Mouse (Mus musculus) forebrain, embryonic 12.5 days (tissue): ENCODE measurements around the gene Tmem69. TPM values are rescaled to one million over a fixed set of nuclear protein-coding genes. Genes with fewer than 3 reads are reported as not detected.

ENCODE experiments used
- ATAC-seq: fragments of 200-750 bp; cut with Nextera tagmentation; 2 replicates; pipeline ENCODE4 v1.8.0; 2017; ENCODE audit warnings: moderate TSS enrichment; ENCODE audit not compliant: low FRiP score
- H3K27ac ChIP-seq: fragments of 300-500 bp; sonication (generic); 2 replicates; pipeline ENCODE4 v1.5.1; 2016; ENCODE audit warnings: mild to moderate bottlenecking
- H3K27me3 ChIP-seq: fragments of 300-500 bp; sonication (generic); 2 replicates; pipeline ENCODE4 v1.6.1; 2016; ENCODE audit warnings: mild to moderate bottlenecking
- H3K36me3 ChIP-seq: fragments of 300-500 bp; sonication (generic); replicated peaks from 2 replicates; pipeline ENCODE4 v1.6.1; 2016; ENCODE audit warnings: mild to moderate bottlenecking
- H3K4me1 ChIP-seq: fragments of 300-500 bp; sonication (generic); 2 replicates; pipeline ENCODE4 v1.6.1; 2016
- H3K4me2 ChIP-seq: fragments of 300-500 bp; sonication (generic); 2 replicates; pipeline ENCODE4 v1.6.1; 2016; ENCODE audit warnings: mild to moderate bottlenecking, moderate library complexity
- H3K4me3 ChIP-seq: fragments of 300-500 bp; sonication (generic); replicated peaks from 2 replicates; pipeline ENCODE4 v1.5.1; 2016; ENCODE audit warnings: mild to moderate bottlenecking
- H3K9ac ChIP-seq: fragments of 300-500 bp; sonication (generic); 2 replicates; pipeline ENCODE4 v1.6.1; 2016; ENCODE audit warnings: mild to moderate bottlenecking
- H3K9me3 ChIP-seq: fragments of 300-500 bp; sonication (generic); 2 replicates; pipeline ENCODE4 v1.6.1; 2016
- WGBS: fragments of 180-500 bp; shearing (Covaris S2); methylation state at CpG from one replicate; pipeline ENCODE4 v1.1.7; 2016; 5-methylcytosine and 5-hydroxymethylcytosine counted together
- polyA plus RNA-seq: library from polyadenylated mRNA; unstranded; fragments of >200 nt; fragmentation: Nextera tagmentation; extraction: Ambion mirVana; gene quantifications from 2 replicates; pipeline ENCODE4 v1.2.1, GENCODE M21; 2016

The Tmem69 gene
- polyA plus RNA-seq, 1 experiment from 2014 or later: 29.9 TPM

DNA sequence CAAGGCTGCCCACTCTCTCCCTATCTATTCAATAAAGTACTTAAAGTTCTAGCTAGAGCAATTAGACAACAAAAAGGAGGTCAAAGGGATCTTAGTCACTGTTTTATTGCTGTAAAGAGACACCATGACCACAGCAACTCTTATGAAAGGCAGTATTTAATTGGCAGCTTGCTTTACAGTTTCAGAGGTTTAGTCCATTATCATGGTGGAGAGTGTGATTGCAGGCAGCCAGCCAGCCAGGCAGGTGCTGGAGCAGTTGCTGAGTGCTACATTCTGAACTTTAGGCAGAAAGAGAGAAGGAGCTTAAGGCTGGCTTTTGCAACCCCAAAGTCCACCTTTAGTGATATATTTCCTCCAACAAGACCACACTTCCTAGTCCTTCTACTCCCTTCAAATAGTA lies 19.4 kb downstream of the Tmem69 start:
- ATAC-seq: no peak
- Histone ChIP-seq H3K4me1 (no peaks in the 10 kb centered on the region), H3K27ac (no peak overlapping the region), H3K36me3 (peaks cover 15% of the 10 kb centered on the region), H3K4me3 (no peak overlapping the region), H3K9ac (no peak overlapping the region), H3K4me2 (no peak overlapping the region), H3K9me3 (no peaks in the 10 kb centered on the region), H3K27me3 (no peaks in the 10 kb centered on the region)

DNA sequence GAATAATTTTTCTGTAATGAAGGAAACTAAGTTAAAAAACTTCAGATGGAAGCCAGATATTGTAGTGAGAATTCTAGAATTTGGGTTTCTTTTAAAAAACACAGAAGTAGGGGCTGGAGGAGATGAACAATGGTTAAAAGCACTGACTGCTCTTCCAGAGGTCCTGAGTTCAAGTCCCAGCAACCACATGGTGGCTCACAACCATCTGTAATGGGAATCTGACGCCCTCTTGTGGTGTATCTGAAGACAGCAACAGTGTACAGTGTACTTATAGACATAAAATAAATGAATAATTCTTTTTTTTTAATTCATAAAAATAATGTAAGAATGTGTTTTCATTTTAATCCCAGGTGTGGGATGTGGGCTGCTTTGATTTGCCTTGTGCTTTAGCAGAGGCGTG lies 24.6 kb downstream of the Tmem69 start:
- 71% methylated on average over 2 of the region's 2 CpGs for WGBS

DNA sequence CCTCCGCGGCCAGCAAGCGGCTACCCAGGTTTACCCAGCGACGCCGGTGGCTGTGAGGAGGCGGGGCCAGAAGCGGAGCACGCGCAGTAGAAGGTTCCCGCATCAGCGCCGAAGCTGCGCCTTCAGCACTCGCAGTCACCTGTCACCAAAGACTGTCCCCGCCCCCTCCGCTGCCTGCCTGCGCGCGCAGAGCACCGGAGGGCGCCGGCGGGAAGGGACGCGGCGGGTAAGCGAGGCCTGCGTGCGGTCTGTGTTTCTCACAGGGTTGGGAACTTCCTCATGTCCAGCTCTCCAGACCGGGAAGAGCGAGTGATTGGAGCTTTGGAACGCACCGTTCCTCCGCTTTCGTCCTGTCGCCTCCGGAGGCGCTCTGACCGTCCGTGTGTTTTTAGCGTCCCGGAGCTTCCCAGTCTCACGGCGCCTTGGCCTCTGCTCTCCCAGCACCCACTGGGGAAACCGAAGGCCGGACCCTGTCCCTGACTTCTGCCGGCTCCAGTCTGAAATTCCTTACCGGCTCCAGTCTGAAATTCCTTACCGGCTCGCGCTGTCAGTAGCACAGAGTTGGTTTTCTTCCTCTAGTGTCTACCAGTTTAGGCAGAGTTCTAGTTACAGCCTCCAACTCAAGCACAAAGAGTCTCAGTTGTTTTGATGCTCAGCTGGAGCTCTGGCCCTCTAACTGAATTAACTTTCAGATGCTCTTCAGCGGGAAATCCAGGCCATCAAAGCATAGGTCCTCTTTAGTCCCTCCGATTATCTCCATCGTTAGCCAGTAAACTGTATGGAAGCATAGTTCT lies 48.1 kb downstream of the Tmem69 start, which contains the start of gene Ipp:
TSS of gene Ipp (plus strand) at position 125 of the 794 bp plus-strand sequence.
- under 1% methylated on average over 55 of the region's 55 CpGs for WGBS

More for the DNA sequence above, 24.6 kb downstream of the Tmem69 start:
- H3K4me3 ChIP-seq: no peak overlapping the region
- H3K9ac ChIP-seq: no peak overlapping the region
- no peaks in the 10 kb centered on the region for H3K4me1 ChIP-seq
- no peaks in the 10 kb centered on the region for H3K9me3 ChIP-seq
- H3K27ac ChIP-seq: no peak overlapping the region
- no peak for ATAC-seq
- H3K4me2 ChIP-seq: no peak overlapping the region
- H3K36me3 ChIP-seq: peaks cover 27% of the 10 kb centered on the region
- no peaks in the 10 kb centered on the region for H3K27me3 ChIP-seq

DNA sequence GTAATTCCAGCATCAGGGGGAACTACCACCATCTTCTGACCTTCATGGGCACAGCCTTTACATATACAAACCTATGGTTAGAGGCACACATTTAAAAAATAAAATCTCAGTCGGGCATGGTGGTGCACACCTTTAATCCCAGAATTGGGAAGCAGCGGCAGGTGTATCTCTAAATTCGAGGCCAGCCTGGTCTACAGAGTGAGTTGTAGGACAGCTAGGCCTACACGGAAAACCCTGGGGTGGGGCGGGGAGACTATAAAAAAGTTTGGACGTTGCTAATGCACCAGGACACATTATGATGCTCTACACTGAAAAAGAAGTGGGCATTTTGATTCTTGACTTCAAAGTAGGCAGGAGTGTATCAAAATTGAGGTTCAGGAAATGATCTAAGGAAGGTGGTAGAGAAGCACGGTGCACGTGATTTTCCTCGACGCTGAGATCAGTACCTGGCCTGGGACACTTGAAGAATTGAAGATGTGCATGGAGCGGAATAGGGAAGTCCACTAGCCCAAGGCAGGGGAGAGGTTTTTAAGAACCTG lies 48.8 kb downstream of the Tmem69 start:
- peak overlapping the region; percentile 52 for H3K4me3 ChIP-seq
- H3K27ac ChIP-seq: peak overlapping the region; percentile 87
- 0 out of 2 replicates have a peak, but pooled peaks cover 4% of the 10 kb centered on the region for H3K36me3 ChIP-seq
- no peaks in the 10 kb centered on the region for H3K27me3 ChIP-seq
- H3K9ac ChIP-seq: peak overlapping the region; percentile 81
- peaks cover 10% of the 10 kb centered on the region for H3K4me1 ChIP-seq
- H3K9me3 ChIP-seq: no peaks in the 10 kb centered on the region
- WGBS: 27% methylated on average over 11 of the region's 11 CpGs
- peak overlapping the region; percentile 73 for H3K4me2 ChIP-seq
- peak; percentile 39 for ATAC-seq

More for the DNA sequence above, 48.1 kb downstream of the Tmem69 start, which contains the start of gene Ipp:
- Histone ChIP-seq H3K9me3 (no peaks in the 10 kb centered on the region), H3K4me3 (peak within 1 kb of the TSS; percentile 52), H3K4me1 (peaks cover 10% of the 10 kb centered on the region), H3K27ac (peak within 1 kb of the TSS; percentile 87), H3K36me3 (0 out of 2 replicates have a peak, but pooled peaks cover 4% of the 10 kb centered on the region), H3K4me2 (peak within 1 kb of the TSS; percentile 73), H3K27me3 (no peaks in the 10 kb centered on the region), H3K9ac (peak within 1 kb of the TSS; percentile 81)
- ATAC-seq: peak; percentile 99

Other genes with a start within 250 kb of the Tmem69 start
- 33.6 and 33.8 TPM in 2 replicates for gene Mast2, start 91.8 kb downstream of the Tmem69 start, polyA plus RNA-seq
- 21.5 and 22.2 TPM in 2 replicates for gene Ipp, start 48.4 kb downstream of the Tmem69 start, polyA plus RNA-seq
- gene Gpbp1l1, start 1.7 kb upstream of the Tmem69 start, polyA plus RNA-seq: 23.4 and 26.7 TPM in 2 replicates
- gene Ccdc17, start 40.7 kb upstream of the Tmem69 start, polyA plus RNA-seq: 2.5 and 4.6 TPM in 2 replicates
- 296 TPM in 2 replicates for gene Nasp, start 72.0 kb upstream of the Tmem69 start, polyA plus RNA-seq
- gene Akr1a1, start 95.7 kb upstream of the Tmem69 start, polyA plus RNA-seq: 513 and 521 TPM in 2 replicates
- 914 and 930 TPM in 2 replicates for gene Prdx1, start 129.6 kb upstream of the Tmem69 start, polyA plus RNA-seq
- 36.0 and 37.3 TPM in 2 replicates for gene Mmachc, start 152.5 kb upstream of the Tmem69 start, polyA plus RNA-seq
- gene Ccdc163, start 152.6 kb upstream of the Tmem69 start, polyA plus RNA-seq: 26.6 and 28.5 TPM in 2 replicates
- gene Tesk2, start 165.0 kb upstream of the Tmem69 start, polyA plus RNA-seq: 6.5 and 6.7 TPM in 2 replicates